Mouse (Mus musculus) brain, embryonic 14.5 days (tissue): ENCODE measurements around the gene Mpc2.

Experiments used
- CTCF ChIP-seq: fragments of 200-500 bp; IDR thresholded peaks from 2 replicates; pipeline ENCODE4 v1.5.1; 2012; ENCODE audit warnings: inconsistent platforms, mild to moderate bottlenecking, moderate library complexity, borderline replicate concordance; ENCODE audit not compliant: insufficient read depth, insufficient read length; ENCODE audit errors: extremely low read depth
- POLR2A ChIP-seq: fragments of 200-500 bp; IDR thresholded peaks from 2 replicates; pipeline ENCODE4 v1.6.1; 2012; ENCODE audit warnings: mild to moderate bottlenecking, inconsistent platforms, borderline replicate concordance; ENCODE audit not compliant: poor library complexity, insufficient read depth, insufficient read length, severe bottlenecking; ENCODE audit errors: extremely low read depth

- no peak for TF ChIP-seq CTCF
- TF ChIP-seq POLR2A = no peak
Observed at GRCm38 (mm10) chr1:165464574-165464973, 4.1 kb downstream of the Mpc2 start.
